Mouse (Mus musculus): ENCODE results near the gene Mefv.
A peak's percentile ranks its signal among the peaks of the same experiment; 100 is the strongest.

Gene Mefv

DNA sequence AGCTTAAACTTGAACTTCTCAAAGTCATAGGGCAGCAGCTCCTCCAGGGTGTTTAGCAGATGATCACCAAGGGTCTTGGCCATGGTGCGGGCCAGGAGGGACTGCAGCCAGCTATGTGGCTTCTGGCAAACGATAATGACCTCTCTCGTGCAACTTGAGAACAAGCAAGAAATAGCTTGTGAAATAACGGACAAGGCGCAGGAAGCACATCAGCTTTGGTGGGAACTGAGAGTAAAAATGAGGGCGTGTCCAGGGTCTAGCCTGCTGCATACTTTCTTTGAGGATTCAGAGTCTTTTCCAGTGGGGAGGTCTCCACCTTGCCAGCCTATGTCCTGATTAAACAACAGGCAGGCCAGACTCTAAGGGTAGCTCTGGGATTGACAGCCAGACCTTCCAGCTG is at the start of gene Mefv:
Mefv (minus strand) TSS at position 118 of the 400 bp plus-strand sequence.
- Histone ChIP-seq H3K27me3 (ENCODE audit: insufficient read depth, low read length) (no peaks in the 10 kb centered on the region), H3K4me1 (replicated peaks; ENCODE audit: low read depth, low read length) (peaks cover 5% of the 10 kb centered on the region; the same call in 1 of the 2 replicates), H3K9me3 (ENCODE audit: low read length) (no peaks in the 10 kb centered on the region), H3K4me3 (replicated peaks; ENCODE audit: low read length) (no peak within 1 kb of the TSS), H3K36me3 (ENCODE audit: insufficient read depth, low read length) (no peaks in the 10 kb centered on the region)
- TF ChIP-seq POU5F1 (IDR thresholded peaks at IDR 0.05; ENCODE audit: borderline replicate concordance, low read length) (no peak), NANOG (IDR thresholded peaks at IDR 0.05; ENCODE audit: borderline replicate concordance, low read length) (no peak), CTCF (conservative IDR thresholded peaks at IDR 0.05; ENCODE audit: low read length) (no peak)

DNA sequence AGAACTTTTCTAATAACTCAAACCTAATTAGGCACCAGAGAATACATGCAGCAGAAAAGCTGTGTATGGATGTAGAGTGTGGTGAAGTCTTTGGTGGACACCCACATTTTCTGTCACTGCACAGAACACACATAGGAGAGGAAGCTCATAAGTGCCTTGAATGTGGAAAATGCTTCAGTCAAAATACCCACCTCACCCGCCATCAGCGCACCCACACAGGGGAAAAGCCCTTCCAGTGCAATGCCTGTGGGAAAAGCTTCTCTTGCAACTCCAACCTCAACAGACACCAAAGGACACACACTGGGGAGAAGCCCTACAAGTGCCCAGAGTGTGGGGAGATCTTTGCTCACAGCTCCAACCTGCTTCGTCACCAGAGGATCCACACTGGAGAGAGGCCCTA is 31.1 kb upstream of the Mefv start:
- H3K9me3 ChIP-seq (ENCODE audit: low read length), result no peaks in the 10 kb centered on the region
- peaks cover 73% of the 10 kb centered on the region for H3K36me3 ChIP-seq (ENCODE audit: insufficient read depth, low read length)
- peaks cover 42% of the 10 kb centered on the region for H3K4me1 ChIP-seq (replicated peaks; ENCODE audit: low read depth, low read length)
- no peak overlapping the region for H3K4me3 ChIP-seq (replicated peaks; ENCODE audit: low read length)
- TF ChIP-seq NANOG (IDR thresholded peaks at IDR 0.05; ENCODE audit: borderline replicate concordance, low read length), result no peak
- no peak for TF ChIP-seq CTCF (conservative IDR thresholded peaks at IDR 0.05; ENCODE audit: low read length)
- TF ChIP-seq POU5F1 (IDR thresholded peaks at IDR 0.05; ENCODE audit: borderline replicate concordance, low read length), result no peak
- no peaks in the 10 kb centered on the region for H3K27me3 ChIP-seq (ENCODE audit: insufficient read depth, low read length)

DNA sequence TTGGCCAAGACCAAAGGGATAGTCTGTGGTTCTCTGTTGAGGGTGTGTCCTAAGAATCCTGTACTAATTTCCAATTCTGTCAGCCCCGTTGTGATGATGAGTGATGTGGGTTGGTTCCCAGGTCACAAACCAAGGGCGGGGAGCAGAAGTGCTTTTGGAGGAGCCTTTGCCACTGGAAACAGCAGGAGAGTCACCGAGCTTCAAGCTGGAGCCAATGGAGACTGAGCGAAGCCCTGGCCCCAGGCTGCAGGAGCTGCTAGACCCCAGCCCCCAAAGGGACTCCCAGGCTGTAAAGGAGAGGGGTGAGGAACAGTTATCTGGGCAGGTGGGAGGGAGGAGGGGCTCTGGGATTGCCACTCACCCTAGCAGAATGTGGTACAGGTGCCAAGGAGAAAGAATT is 27.8 kb upstream of the Mefv start:
- H3K4me1 ChIP-seq (replicated peaks; ENCODE audit: low read depth, low read length), result peaks cover 56% of the 10 kb centered on the region
- H3K4me3 ChIP-seq (replicated peaks; ENCODE audit: low read length), result peak overlapping the region; percentile 99
- H3K27me3 ChIP-seq (ENCODE audit: insufficient read depth, low read length), result no peaks in the 10 kb centered on the region
- TF ChIP-seq CTCF (conservative IDR thresholded peaks at IDR 0.05; ENCODE audit: low read length), result no peak
- TF ChIP-seq NANOG (IDR thresholded peaks at IDR 0.05; ENCODE audit: borderline replicate concordance, low read length), result no peak
- TF ChIP-seq POU5F1 (IDR thresholded peaks at IDR 0.05; ENCODE audit: borderline replicate concordance, low read length), result no peak
- peaks cover 53% of the 10 kb centered on the region for H3K36me3 ChIP-seq (ENCODE audit: insufficient read depth, low read length)
- no peaks in the 10 kb centered on the region for H3K9me3 ChIP-seq (ENCODE audit: low read length)

- peaks cover 51% of the 10 kb centered on the region for H3K4me1 ChIP-seq (replicated peaks; ENCODE audit: low read depth, low read length)
- no peaks in the 10 kb centered on the region for H3K27me3 ChIP-seq (ENCODE audit: insufficient read depth, low read length)
- H3K4me3 ChIP-seq (replicated peaks; ENCODE audit: low read length), result peak overlapping the region; percentile 99
- peaks cover 39% of the 10 kb centered on the region for H3K36me3 ChIP-seq (ENCODE audit: insufficient read depth, low read length)
- H3K9me3 ChIP-seq (ENCODE audit: low read length), result no peaks in the 10 kb centered on the region
- TF ChIP-seq NANOG (IDR thresholded peaks at IDR 0.05; ENCODE audit: borderline replicate concordance, low read length) (no peak), POU5F1 (IDR thresholded peaks at IDR 0.05; ENCODE audit: borderline replicate concordance, low read length) (no peak), CTCF (conservative IDR thresholded peaks at IDR 0.05; ENCODE audit: low read length) (no peak)
Observed at GRCm38 (mm10) chr16:3744186-3744700, 26.3 kb upstream of the Mefv start.

DNA sequence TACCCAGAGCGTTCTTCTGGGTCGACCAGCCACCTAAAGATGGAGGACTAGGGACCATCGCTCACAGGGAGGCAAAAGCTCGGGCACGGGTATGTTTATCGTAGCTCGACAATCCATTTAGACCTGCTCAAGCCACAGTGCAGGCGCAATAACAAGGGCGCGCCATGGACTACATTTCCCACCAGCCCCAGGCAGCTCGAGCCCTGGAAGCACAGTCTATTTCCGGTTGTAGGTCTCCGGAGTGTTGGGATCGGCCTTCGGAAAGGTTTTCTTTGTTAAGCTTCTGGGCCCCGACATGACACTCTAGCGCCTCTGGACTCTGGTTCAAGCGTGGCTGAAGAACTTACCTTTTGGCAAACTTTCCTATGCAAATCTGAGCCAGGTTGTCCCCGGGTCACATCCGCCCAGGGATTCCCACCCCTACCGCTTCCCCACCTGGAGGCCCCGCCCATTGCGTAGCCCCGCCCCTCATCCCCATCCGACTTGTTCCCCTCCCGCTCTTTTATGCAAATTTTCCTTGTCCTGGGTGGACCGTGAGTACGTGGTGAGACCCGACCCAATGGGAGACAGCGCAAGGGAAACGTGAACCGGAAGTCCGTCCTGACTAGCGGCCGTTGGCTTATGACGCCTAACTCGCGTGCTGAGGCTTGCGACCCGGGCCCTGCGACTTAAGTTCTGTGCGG is 25.7 kb upstream of the Mefv start, which contains the start of gene Zfp263:
Zfp263 (plus strand) TSS at position 591 of the 683 bp plus-strand sequence.
- Histone ChIP-seq H3K4me3 (replicated peaks; ENCODE audit: low read length) (peak within 1 kb of the TSS; percentile 99), H3K4me1 (replicated peaks; ENCODE audit: low read depth, low read length) (peaks cover 51% of the 10 kb centered on the region), H3K9me3 (ENCODE audit: low read length) (no peaks in the 10 kb centered on the region), H3K27me3 (ENCODE audit: insufficient read depth, low read length) (no peaks in the 10 kb centered on the region), H3K36me3 (ENCODE audit: insufficient read depth, low read length) (peaks cover 33% of the 10 kb centered on the region)
- TF ChIP-seq POU5F1 (IDR thresholded peaks at IDR 0.05; ENCODE audit: borderline replicate concordance, low read length), result no peak
- TF ChIP-seq NANOG (IDR thresholded peaks at IDR 0.05; ENCODE audit: borderline replicate concordance, low read length), result no peak
- TF ChIP-seq CTCF (conservative IDR thresholded peaks at IDR 0.05; ENCODE audit: low read length), result no peak

DNA sequence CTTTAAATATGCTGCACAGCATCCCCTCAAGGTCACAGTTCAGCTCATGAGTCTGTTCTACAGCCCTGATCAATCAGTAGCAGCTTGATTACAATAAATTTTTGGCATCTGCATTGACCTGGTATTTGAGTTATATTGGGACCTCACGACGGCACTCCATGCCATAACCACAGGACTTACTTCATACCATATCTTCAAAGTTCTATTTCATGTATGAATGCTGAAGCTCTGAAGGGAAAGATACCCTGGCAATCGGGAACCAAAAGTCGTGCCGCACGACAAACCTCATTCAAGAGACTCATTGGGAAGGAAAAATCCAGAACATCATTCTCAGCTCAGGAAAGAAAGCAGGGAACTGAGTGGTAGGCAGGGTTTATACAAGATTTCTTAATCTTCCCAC is 24.6 kb upstream of the Mefv start:
- H3K9me3 ChIP-seq (ENCODE audit: low read length), result no peaks in the 10 kb centered on the region
- H3K36me3 ChIP-seq (ENCODE audit: insufficient read depth, low read length), result peaks cover 23% of the 10 kb centered on the region
- peak overlapping the region; percentile 99 for H3K4me3 ChIP-seq (replicated peaks; ENCODE audit: low read length)
- TF ChIP-seq NANOG (IDR thresholded peaks at IDR 0.05; ENCODE audit: borderline replicate concordance, low read length), result no peak
- no peak for TF ChIP-seq POU5F1 (IDR thresholded peaks at IDR 0.05; ENCODE audit: borderline replicate concordance, low read length)
- TF ChIP-seq CTCF (conservative IDR thresholded peaks at IDR 0.05; ENCODE audit: low read length), result no peak
- H3K27me3 ChIP-seq (ENCODE audit: insufficient read depth, low read length), result no peaks in the 10 kb centered on the region
- peaks cover 46% of the 10 kb centered on the region for H3K4me1 ChIP-seq (replicated peaks; ENCODE audit: low read depth, low read length)

DNA sequence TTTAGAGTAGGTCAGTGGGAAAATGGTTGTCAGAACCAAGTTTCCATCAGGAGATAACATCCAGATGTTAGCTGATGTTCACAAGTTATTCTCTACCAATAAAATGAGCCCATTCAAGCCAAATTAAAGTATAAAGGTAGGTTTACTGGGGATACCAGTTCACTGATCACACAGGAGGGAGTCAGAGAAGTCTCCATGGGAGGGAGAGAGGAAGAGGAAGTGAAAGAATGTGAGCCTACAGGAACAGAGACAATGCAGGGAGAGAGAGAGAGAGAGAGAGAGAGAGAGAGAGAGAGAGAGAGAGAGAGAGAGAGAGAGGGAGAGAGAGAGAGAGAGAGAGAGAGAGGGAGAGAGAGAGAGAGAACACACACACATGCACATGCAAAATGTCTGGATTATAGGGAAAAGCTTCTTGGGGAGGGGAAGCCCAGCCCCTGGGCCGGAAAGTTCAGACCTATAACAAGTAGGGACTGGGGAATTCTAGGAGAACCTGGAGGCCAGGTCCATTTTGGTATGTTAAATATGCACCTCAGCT is 15.4 kb upstream of the Mefv start:
- Histone ChIP-seq H3K36me3 (ENCODE audit: insufficient read depth, low read length) (no peaks in the 10 kb centered on the region), H3K9me3 (ENCODE audit: low read length) (no peaks in the 10 kb centered on the region), H3K27me3 (ENCODE audit: insufficient read depth, low read length) (no peaks in the 10 kb centered on the region), H3K4me3 (replicated peaks; ENCODE audit: low read length) (no peak overlapping the region), H3K4me1 (replicated peaks; ENCODE audit: low read depth, low read length) (no peaks in the 10 kb centered on the region)
- no peak for TF ChIP-seq CTCF (conservative IDR thresholded peaks at IDR 0.05; ENCODE audit: low read length)
- no peak for TF ChIP-seq POU5F1 (IDR thresholded peaks at IDR 0.05; ENCODE audit: borderline replicate concordance, low read length)
- no peak for TF ChIP-seq NANOG (IDR thresholded peaks at IDR 0.05; ENCODE audit: borderline replicate concordance, low read length)

GRCm38 (mm10) chr16:3732612-3733011 is 14.7 kb upstream of the Mefv start:
- H3K9me3 ChIP-seq (ENCODE audit: low read length), result no peaks in the 10 kb centered on the region
- TF ChIP-seq CTCF (conservative IDR thresholded peaks at IDR 0.05; ENCODE audit: low read length) (no peak), NANOG (IDR thresholded peaks at IDR 0.05; ENCODE audit: borderline replicate concordance, low read length) (no peak), POU5F1 (IDR thresholded peaks at IDR 0.05; ENCODE audit: borderline replicate concordance, low read length) (no peak)

More at GRCm38 (mm10) chr16:3732612-3733011, 14.7 kb upstream of the Mefv start:
- Histone ChIP-seq H3K27me3 (ENCODE audit: insufficient read depth, low read length) (no peaks in the 10 kb centered on the region), H3K36me3 (ENCODE audit: insufficient read depth, low read length) (no peaks in the 10 kb centered on the region), H3K4me3 (replicated peaks; ENCODE audit: low read length) (no peak overlapping the region), H3K4me1 (replicated peaks; ENCODE audit: low read depth, low read length) (no peaks in the 10 kb centered on the region)

Data from E14TG2a.4 (cell line).